Mouse (Mus musculus): ENCODE measurements around the gene Npy.

Npy gene

DNA sequence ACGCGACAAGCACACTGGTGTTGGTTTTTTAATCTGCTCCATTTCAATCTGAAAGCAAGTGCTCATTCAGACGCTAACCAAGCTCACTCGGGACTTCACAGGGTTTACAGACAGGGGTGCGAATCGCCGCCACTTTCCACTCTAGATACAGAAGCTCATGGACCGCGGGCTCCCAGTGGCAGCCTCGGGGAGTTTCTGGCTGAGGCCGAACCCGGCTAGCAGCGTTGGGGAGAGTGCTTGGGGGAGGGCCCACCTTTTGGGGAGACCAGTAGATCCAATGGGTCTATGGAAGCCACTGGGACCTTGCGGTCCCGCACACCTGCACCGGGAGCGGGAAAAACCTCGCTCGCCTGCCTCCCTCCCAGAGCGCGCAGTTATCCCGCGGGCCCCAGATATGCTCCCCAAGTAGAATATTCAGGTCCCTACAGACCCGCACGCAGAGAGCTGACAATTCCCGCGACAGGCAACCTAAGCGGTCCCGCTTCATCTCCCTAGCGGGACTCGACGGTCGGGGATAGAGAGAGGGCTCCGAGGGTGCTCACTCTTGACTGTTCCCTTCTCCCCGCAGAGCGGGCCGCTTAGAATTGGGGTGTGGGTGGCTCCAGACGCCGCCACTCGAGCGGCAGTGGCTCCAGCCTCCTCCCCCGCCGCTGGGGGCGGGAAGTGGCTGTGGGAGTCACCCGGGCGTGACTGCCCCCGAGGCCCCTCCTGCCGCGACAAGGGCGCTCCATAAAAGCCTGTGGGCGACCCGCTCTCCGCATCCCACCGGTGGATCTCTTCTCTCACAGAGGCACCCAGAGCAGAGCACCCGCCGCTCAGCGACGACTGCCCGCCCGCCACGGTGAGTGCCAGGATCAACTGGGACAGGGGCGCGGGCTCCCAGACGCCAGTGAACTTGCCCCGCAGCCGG is at the start of gene Npy:
Gene Npy, plus strand, starts transcription at position 750 of the 910 bp plus-strand sequence.
- no peak for DNase-seq (ENCODE audit: low read depth)

DNA sequence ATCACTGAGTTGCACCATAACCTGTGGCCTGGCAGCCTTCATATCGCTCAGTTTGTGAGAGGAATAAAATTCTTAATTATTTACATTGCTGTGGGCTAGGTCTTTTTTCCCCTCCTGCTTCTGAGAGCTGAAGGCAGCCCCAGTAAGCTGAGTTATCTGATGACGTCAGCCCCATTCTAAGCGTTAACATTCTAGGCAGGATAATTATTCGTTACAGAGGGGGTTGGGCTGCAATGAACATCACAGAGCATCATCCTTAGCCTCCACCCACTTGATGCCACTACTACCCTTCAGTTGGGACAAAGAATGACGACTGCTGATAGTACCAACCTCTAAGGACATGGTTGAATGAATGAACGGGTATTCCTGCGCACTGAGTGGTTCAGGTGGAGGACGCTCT is 47.5 kb upstream of the Npy start:
- DNase-seq (ENCODE audit: low read depth) = no peak

DNA sequence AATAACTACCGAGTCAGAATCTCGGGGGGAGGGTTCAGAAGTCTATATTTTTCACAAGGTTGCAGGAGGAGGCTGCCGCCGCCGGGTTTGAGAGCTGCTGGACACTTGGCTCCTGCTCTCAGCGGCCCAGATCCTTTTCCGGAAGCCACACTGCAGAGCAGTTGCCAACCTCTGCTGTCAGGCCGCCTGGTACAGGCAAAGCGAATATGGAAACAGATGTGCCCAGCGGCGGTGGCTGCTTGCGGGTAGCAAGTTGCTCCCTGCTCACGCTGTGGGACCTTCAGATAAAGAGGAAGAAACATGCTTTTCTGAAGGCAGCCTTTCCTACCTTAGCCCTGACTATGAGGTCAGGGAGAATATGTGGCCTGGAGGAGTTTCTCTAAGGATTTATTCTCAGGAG is 44.4 kb upstream of the Npy start:
- no peak for DNase-seq (ENCODE audit: low read depth)

DNA sequence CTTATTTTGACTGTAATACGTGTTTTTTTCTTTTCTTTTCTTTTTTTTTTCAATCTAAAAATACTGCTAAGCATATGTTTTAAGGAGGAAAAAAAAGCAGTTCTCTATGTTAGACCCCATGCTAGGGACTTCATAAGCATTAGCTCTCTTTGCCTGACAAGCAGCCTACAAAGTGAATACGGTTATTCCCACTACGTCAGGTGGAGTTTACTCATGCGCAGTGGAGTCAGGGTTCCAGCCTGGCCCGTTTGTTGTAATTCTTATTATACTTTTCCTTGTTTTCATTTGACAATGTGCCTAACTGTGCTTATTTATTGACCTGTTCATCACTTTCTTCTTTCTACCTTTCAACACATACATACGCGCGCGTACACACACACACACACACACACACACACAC is 43.8 kb upstream of the Npy start:
- no peak for DNase-seq (ENCODE audit: low read depth)

DNA sequence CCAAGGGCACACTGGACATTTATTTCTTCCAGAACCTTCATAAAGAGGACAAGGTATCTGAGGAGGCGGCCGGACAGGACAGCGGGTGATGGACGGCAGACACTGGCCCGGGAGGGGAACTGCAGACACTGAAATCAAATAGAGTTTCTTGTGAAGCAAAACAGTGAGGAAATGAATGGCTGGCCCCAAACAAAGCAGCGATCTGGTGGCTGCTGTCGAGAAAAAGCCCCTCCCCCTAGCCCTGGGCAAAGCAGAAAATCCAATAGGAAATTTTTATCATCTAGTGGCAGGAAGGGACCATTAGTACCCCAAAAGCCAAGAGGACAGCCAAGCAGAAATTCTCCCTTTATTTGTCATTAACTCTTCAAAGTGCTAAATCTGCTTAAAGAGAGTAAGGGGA is 42.9 kb upstream of the Npy start:
- DNase-seq (ENCODE audit: low read depth) = no peak

DNA sequence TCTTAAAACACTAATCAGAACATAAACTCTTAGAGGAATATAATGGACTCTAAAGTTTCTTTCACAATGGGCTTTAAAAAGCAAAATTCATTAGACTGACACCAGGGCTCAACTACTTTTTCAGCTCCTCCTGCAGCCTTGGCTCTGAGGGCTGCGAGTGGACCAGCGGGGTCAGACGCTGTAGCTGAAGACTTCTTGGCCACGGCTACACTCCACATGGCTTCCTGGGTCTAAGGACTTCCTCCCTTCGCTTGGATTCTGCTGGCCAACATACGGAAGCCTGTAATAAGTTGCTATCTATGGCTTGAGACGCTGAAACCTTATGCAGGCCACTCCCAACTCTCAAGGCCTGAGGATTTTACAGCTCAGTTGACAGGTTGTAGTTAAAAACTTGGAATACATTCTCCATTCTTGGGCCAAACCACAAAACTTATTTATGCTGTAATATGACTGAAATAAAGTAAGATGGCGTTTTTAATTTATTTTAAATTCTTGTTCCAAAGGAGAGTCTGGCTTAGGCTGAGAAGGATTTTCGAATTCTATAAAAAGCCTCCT is 41.6 kb upstream of the Npy start:
- no peak for DNase-seq (ENCODE audit: low read depth)

DNA sequence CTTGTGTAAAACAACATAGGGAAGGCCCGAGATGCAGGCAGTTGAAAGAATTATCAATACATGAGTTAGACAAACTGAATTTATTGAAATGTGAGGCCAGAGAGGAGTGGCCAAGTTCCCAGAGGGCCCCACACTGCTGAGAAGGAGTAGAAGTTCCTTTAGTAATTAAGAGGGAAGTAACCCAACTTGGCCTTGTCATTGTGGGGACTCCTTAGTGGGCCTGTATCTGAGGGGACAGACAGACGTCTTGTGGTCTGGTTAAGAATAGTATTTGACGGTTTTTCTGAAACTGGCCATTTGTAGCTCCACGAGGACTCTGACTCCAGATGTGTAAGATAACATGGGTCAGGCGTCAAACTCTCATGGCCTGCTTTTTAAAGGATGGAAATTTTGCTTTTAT is 40.7 kb upstream of the Npy start:
- DNase-seq (ENCODE audit: low read depth) = no peak

DNA sequence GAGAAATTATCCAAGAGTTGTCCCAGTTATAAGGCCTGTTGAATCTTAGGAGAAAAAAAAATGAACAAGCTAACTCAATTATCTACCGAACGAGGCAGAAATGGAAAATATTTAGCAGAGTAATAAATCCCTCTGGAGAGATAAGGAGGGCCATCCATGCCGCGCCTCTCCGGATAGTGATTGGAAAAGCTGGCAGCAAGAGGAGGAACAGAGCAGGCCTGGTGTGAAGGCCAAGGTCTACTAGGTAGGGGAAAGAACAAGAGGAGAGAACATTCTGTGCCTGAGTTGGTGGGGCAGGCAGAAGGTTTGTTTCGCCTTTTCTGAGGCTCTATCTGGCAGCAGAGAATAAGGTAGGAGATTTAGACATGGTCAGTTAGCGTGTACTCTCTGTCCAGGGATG is 39.8 kb upstream of the Npy start:
- no peak for DNase-seq (ENCODE audit: low read depth)

DNA sequence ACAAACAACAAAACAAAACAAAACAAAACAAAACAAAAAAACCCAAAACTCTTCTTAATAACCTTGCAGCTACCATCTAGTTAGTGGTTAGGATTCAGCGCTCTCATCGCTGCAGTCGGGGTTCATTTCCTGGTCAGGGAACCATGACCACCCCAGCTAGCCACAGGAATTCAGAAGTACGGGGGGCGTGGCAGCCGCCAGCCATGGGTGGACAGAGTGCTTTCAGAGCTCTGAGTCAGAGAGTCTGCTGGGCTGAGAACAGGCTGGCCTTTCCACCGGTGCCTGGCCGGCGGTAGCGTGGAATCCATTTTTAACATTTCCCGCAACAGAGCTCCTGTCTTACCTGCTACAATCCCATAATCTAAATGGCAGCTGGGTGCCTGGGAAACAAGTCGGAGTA is 30.0 kb upstream of the Npy start:
- no peak for DNase-seq (ENCODE audit: low read depth)

DNA sequence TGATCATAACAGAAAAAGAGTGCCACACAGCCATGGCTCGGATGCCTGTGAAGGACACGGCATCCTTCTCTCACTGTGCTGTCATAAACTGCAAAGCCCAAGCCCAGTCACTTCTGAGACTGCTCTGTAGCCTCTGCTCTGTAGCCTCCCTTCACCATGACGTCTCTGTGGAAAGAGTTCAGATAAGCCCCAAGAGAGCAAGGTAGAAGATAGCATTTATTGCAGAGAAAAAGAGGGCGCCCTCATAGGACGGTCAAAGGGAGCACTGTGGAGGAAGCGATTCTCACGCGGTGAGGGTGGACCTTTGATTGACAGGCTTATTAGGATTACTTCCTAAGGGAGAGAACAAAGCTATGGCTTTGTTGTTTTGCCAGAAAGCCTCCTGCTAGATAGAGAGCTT is 18.4 kb upstream of the Npy start:
- DNase-seq (ENCODE audit: low read depth) = no peak

DNA sequence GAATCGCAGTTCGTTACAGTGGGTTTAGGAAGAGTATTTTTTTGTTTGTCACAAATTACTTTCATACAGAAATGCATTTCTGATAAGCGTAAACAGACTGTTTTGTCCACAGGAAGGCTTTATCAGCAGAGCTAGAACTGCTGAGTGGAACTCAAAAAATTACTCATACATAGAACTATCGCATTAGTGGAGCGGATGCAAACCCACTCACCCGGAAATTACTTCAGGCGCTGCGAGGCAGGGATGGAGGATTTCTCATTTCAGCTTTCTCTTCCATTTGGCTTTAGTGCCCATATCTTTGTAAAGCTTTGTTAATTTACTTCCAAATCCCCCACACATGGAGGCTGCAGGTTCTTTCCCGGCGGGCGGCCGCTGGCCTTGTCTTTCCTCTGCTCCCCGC is 14.4 kb upstream of the Npy start:
- DNase-seq (ENCODE audit: low read depth) = no peak

DNA sequence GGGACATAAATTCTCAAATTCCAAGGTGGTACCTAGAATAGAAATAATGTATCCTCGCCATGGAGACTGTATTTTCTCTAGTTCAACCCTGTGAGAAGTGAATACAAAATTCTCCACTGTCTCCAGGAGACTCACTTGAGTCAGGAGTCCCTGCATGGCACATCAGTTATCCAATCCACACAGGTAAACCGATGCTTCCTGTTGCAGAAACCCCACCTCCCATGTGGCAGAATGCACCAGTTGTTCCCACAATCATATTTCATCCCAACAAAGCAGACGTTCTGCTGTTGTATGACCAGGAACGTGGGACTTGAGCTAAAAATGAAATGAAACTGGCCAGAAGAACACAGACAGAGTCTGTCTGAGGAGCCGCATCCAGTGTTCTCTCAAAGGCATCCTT is 5.3 kb upstream of the Npy start:
- no peak for DNase-seq (ENCODE audit: low read depth)

DNA sequence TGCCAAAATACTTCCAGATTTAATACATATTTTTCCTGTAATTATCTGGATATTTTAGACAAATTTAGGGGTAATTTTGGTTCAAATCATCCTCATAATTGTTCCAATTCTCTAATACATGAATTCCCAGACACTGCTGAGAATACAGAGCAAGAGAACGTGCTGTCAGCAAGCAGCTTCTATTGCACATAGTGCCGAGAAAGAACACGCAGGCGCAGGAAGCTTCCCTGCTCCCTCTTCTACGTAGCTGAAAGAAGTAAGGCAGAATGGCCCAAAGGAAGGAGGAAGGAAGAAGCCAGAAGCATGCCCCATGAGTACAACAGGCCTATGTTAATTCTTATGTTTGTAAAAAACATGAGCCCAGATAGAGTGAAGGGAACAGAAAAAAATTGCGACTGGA is 4.9 kb upstream of the Npy start:
- no peak for DNase-seq (ENCODE audit: low read depth)

DNA sequence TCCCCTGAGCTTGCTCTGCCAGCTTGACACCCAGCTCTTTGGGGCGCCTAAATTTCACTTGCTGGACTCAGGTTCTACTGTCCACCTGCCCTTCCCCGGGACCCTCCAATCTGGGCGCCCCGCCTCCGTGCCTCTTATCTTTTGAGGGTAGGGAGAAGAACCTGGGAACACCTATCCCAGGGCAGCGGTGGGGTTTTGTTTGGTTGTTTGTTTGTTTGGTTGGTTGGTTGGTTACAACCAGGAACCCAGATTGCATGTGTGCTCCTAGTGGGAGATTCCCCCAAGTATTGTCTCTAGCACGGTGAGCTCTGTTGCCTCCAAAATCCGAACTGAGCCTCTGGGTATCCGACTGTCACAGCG is 341 bp downstream of the Npy start:
- no peak for DNase-seq (ENCODE audit: low read depth)

DNA sequence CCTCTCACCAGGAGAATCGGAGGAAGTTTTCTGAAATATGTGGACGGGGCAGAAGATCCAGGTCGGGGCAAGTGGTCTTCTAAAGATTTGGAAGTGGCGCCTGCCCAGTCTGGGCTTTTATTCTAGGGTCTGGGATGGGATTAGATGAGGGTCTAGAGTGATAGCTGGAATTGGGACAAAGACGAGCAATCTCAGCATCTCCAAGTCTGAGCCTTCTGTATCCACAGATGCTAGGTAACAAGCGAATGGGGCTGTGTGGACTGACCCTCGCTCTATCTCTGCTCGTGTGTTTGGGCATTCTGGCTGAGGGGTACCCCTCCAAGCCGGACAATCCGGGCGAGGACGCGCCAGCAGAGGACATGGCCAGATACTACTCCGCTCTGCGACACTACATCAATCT is 861 bp downstream of the Npy start:
- no peak for DNase-seq (ENCODE audit: low read depth)

DNA sequence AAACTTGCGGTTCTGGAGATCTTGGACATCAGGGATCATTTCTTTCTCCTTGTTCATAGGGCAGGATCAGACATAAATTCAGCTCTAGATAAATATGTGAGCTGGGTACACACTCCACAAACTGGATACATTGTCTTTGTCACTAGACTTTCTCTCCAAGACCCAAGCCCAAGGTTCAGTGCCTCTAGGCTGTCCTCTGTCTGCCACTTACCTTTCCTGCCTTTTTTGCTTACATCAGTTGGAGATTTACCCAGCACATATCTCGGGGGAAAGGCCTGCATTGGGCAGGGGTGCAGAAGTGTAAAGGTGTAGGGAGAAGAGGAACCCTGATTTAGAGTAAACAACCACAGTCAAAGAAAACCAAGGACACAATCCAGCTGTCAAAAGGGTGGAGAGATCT is 1.3 kb downstream of the Npy start:
- no peak for DNase-seq (ENCODE audit: low read depth)

DNA sequence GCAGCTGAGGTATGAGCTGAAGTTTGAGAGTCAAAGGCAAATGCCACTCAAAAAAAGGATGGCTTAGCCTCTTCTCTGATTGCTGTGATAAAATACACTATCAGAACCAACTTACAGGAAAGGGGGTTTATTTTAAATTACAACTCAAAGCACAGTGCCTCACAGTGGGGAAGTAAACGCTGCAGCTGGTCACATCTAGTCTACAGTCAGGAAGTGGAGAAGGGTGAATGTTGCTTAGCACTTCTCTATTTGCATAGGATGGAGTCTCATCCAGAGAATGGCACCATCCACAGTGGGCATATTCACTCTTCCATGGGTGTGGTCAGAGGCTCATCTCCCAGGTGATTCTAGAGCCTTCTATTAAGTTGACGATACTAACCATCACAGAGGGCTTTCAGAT is 9.1 kb downstream of the Npy start:
- no peak for DNase-seq (ENCODE audit: low read depth)

DNA sequence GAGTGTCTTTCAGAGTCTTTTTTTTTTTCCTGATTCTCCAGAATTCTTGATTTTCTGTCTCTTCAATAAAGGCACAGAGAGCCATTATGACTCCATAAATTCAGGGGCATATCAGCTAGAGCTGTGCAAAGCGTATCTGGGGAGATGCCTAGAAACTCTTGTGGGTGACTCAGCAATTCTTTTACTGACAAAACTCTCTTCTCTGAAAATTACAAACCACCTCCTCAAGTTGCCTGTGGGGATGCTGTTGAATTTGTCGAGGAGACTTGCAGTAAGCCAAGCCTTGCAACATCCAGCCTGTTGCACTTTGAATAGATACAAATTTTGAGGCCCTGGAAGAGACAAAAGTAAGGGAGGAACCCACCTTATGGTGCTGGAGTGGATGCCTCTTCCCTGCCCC is 34.3 kb downstream of the Npy start:
- no peak for DNase-seq (ENCODE audit: low read depth)

DNA sequence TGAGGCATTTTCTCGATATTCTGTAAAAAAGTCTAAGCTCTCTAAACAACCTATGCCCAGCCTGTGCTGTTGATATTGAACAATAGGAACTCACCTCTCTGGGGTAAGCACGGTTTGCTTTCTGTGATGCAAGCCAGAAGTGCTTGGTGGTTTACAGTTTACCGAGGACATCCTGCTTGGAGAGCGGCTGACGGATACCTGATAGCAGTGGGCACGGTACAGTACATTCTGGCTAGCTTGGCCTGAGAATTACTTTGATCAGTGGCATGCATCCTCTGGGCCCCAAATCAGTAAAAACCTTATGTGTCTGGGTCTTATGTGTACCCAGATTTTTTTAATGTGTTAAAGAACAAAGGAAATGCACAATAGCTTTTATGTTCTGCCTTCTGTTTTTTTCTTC is 45.1 kb downstream of the Npy start:
- no peak for DNase-seq (ENCODE audit: low read depth)

DNA sequence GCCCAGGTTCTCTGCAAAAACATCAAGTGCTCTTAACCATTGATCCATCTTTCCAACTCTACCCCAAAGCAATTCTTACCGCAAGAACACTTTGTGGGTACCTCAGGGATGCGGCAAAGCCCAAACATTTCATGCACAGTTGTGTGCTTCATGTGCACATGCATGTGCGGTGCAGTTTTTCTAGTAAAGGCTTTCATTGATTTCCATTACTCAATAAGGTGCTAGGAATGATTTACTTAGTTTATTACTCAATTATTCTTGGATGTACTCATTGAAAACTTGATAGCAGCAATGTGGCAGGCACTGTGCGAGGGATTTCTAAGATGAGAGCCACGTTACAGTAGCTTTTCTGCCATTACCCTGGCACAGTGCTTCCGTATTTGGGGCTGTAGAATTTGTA is 48.6 kb downstream of the Npy start:
- no peak for DNase-seq (ENCODE audit: low read depth)

DNA sequence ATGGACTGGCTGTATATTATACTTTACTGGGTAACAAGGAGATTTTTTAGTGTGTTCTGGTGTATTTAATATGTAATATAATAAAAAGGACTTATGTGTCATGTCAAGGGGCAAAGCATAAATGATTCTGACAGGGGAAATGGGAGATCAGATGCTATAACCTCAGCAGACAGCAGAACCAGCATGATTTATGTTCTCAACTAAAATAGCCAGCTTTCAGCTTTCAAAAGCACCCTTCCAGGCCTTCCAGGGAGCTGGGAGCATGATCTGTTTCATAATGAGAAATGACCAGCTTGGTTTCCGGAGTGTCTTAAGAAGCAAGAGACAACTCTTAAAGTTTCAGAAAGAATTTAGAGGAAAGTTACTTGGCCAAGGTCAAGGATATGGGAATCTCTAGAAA is 51.0 kb downstream of the Npy start:
- no peak for DNase-seq (ENCODE audit: low read depth)

DNA sequence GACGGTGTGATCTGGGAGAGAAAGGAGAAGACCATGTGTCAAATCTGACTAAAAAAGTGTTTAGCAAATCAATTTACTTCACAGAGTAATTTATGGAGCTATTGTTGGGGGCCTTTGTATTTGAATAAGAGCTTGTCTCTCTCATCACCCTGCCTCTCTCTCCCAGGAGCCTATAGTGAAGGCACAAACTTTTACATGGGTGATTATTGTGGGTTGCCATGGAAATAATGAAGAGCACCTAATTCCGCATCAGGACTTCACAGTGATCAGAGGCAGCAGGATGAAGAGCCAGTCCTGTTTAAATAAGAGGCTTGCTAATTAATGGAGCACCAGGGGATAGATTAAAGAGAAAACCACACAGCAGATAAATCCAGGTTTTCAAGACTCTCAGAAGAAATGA is 52.6 kb downstream of the Npy start:
- DNase-seq (ENCODE audit: low read depth) = no peak

DNA sequence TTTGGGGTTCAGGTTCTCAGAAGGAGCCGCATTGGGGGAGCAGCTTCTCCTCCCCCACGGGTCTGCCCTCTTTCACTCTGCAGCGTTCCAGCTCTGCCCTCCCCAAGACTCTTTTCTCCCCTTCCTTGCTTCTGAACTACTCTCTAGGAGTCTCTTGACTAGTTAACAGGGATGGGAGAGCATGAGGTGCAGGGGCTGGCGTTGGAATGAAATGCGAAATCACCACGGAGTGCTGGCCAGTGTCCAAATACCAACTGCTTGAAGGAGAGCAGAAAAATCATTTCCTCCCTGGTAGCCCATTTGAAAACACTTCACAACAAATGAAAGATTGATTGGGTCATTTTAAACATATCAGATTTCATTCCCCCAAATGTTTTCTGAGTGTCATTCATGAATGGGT is 53.3 kb downstream of the Npy start:
- no peak for DNase-seq (ENCODE audit: low read depth)

Measured in naive thymus-derived CD4-positive, alpha-beta T cell, adult 2 months (primary cell).